Mouse (Mus musculus) CD4-positive helper T cell, adult 2 months (primary cell): ENCODE results near the gene Gm4767.
"Not testable (repeated sequence)": the region's sequence is repeated elsewhere in the genome, so short reads cannot be mapped to it uniquely, and the experiment has no call there.

Experiments
- DNase-seq: peaks from one replicate; pipeline ENCODE4 v3.0.0-alpha.2; 2012; ENCODE audit warnings: low read depth, missing footprints, low spot score

Gene Gm4767

GRCm38 (mm10) chr10:81811899-81812298 lies at the start of gene Gm4767:
Gene Gm4767 (plus strand): TSS chr10:81812186.
- not testable (repeated sequence) for DNase-seq

GRCm38 (mm10) chr10:81770506-81771403 lies 41.2 kb upstream of the Gm4767 start, which contains the start of gene Gm3055:
Gene Gm3055 (minus strand): TSS chr10:81771161.
- DNase-seq: not testable (repeated sequence)

- DNase-seq: not testable (repeated sequence)
These were observed 40.6 kb upstream of the Gm4767 start for GRCm38 (mm10) chr10:81771404-81771777.

- not testable (repeated sequence) for DNase-seq
These were observed 34.2 kb downstream of the Gm4767 start for GRCm38 (mm10) chr10:81846219-81846618.

- not testable (repeated sequence) for DNase-seq
These were observed 51.7 kb downstream of the Gm4767 start, which contains the start of gene Gm32687 for GRCm38 (mm10) chr10:81863409-81864407. Gene Gm32687 (plus strand): TSS chr10:81863934.
